Mouse (Mus musculus) frontal cortex, adult (tissue): ENCODE data around the gene Med21.

Source experiments
- ATAC-seq: cut with Nextera tagmentation; 2 replicates; pipeline ENCODE4 v1.9.2; 2017; ENCODE audit warnings: mild to moderate bottlenecking, moderate library complexity, mixed read lengths; ENCODE audit not compliant: low TSS enrichment

Gene Med21

GRCm38 (mm10) chr6:146640068-146640965, 2.0 kb upstream of the Med21 start:
- ATAC-seq = no peak

- no peak for ATAC-seq
Measured at GRCm38 (mm10) chr6:146640991-146641390, 1.4 kb upstream of the Med21 start.

- no peak for ATAC-seq
Measured at GRCm38 (mm10) chr6:146641621-146642210, 631 bp upstream of the Med21 start.

DNA sequence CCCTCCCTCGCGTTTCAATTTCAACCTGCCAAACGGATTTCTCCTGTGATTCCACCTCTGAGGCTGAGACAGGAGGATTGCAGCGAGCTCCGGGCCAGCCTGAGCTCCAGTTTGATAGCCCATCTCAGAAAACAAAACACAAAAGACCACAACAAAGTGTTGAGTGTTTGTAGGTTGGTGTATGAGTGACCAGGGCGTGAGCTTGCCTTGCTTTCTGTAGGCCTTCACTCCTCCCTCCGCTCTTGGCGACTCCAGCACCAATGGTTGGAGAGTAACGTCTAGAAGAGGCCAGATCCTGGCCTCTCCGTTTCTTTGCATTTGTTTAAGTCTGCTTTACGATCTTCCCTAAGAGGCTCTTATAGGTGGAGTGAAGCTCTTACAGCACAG, 830 bp downstream of the Med21 start:
- no peak for ATAC-seq

DNA sequence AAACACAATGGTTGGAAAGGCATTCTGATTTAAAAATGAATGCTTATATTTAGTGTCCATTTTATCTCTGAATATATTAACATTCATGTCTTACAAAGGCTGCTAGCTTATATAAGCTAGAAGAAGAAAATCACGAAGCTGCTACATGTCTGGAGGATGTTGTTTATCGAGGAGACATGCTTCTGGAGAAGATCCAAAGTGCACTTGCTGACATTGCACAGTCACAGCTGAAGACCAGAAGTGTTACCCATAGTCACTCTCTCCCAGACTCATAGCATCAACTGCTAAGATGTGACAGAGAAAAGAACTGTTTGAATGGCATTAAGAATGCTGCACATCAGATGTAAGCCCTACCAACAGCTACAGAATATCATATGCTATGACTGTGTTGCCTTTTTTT, 7.7 kb downstream of the Med21 start:
- ATAC-seq = peak; percentile 72

- ATAC-seq = no peak
Measured at GRCm38 (mm10) chr6:146651431-146651830, 9.1 kb downstream of the Med21 start.

DNA sequence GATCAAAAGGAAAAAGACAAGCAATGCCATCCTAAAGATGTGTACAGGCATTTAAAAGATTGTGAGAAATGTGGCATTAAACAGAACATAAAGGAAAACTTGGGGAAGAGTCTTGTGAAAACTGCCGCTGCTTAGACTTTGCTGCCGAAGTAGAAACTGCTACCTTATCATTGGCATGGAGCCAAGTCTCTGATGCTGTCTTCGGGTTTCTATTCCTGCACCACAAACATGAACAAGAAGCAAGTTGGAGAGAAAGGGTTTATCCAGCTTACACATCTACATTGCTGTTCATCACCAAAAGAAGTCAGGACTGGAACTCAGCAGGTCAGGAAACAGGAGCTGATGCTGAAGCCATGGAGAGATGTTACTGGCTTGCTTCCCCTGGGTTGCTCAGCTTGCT, 10.8 kb downstream of the Med21 start:
- ATAC-seq = no peak

DNA sequence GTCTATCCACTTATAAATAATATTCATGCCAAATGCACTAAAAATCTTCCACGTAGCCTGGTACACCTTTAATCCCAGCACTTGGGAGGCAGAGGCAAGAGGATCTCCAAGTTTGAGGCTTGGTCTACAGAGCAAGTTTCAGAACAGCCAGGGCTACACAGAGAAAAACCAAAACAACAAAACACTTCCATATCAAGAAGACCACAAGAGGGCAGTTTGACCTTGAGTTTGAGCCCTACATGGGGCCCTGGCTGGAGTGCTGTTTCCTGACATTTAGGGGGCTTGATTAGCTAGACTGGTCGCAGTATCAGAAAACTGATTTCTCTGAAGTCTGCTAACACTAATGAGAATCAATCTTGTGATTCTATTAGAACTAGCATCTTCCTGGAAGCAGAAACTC, 18.2 kb downstream of the Med21 start:
- no peak for ATAC-seq

- ATAC-seq = no peak
Measured at GRCm38 (mm10) chr6:146661655-146662054, 19.3 kb downstream of the Med21 start.

DNA sequence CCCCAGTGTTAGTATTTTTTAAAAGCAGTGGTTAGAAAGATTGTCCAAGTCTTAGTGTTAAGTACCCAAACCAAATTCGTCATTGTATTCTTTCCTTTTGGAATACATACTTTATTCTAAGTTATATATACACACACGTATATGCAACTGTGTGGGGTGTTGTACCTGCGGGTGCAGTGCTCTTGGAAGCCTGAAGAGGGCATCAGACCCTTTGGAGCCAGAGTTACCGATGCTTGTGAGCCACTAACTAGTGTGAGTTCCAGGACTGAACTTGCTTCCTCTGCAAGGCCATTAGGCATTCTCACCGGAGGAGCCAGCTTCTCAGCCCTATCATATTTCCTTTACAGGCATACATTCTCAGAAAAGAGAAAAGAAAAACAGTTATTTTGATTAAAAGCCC, 20.3 kb downstream of the Med21 start:
- ATAC-seq = peak; percentile 88

- ATAC-seq = peak; percentile 48; the same call in 1 of the 2 replicates
Measured at GRCm38 (mm10) chr6:146664116-146664515, 21.8 kb downstream of the Med21 start.

DNA sequence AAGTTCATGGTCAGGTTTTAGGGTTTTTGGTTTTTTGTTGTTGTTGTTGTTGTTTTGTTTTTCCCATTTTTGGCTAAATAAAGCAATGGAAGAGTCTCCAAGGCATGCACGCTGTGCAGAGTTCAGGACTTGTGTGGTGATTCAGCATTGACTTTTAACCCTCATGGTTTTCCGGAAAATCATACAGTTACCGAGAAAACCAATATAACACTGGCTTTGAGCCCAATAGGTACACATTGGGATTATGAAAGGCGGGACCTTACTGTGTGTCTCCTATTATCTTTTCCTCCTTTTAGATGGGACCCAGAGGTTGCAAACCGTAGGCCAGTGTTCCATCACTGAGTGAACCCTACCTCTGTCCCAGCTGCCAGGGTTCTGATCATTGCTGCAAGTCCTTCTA, 22.6 kb downstream of the Med21 start:
- ATAC-seq = no peak

DNA sequence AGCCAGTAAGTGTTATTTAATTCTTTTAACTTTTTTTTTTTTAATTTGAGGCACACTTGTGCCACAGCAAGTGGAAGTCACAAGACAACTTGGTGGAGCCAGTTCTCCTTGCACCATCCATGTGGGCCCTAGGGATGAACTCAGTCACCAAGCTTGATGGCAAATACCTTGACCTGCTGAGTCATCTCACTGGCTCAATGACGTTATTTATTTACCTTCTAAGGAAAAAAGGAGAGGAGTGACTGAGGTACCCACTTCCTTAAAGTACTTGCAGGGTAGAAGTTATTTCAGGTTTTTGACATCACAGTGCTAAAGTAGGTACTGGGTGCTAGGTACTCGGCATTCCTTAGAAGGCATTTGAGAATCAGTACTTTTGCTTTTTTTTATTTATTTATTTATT, 23.1 kb downstream of the Med21 start:
- no peak for ATAC-seq

DNA sequence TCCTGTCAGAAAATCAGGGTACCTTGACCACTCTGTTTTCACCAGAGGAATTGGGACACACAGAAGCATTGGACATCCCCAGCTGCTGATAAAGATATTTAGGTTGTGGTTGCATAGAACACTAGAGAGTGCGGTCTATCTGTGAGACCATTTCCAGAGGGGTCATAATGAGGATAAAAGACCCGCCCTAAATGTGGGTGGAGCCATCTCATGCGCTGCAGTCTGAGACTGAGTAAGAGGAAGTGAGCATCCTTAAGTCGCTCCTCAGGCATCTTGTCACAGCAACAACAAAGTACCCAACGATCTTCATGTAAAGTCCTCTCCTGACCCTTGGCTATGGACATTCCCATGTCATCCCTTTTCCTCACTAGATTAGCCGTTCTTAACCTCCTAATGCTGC, 24.5 kb downstream of the Med21 start:
- ATAC-seq = no peak

GRCm38 (mm10) chr6:146668606-146669005, 26.3 kb downstream of the Med21 start:
- ATAC-seq = no peak

GRCm38 (mm10) chr6:146670956-146671855, 28.9 kb downstream of the Med21 start:
- ATAC-seq = peak; percentile 23; the same call in 1 of the 2 replicates

DNA sequence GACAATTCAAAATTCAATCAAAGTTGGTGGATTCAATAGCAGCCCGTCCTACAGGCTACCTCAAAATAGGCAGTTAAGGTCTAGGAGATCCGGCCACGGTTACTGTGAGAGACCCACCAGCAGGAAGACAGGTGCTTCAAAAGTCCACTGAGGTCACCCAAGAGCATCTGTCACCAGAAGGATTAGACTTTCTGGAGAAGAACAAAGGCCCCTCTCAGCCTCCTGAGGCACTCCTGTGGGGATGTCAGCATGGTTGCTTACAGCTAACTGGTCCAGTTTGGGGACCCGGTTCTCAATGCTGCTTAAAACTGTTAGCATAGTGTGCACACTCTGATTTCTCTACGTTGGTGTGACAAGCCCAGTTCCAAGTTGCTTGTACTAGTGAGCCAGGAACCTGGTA, 29.8 kb downstream of the Med21 start:
- ATAC-seq = no peak

DNA sequence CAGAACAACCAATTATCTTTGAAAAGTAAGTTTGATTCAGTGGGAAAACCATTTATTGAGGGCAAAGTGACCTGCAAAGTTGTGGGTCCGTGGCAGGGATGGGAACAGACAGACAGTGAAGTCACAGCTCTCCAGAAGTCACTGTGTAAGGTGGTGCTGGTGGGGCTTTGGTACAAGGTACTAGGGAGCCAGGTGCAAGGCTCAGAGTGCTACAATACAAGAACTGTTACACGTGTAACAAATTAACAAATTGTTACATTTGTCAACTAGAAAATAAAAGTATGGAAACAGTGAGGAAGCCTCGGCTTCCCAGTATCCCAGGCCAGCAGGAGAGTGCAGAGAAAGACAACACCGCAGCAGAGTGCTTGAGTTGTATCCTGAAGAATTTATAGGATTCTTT, 31.3 kb downstream of the Med21 start:
- no peak for ATAC-seq

GRCm38 (mm10) chr6:146674420-146674819, 32.1 kb downstream of the Med21 start:
- ATAC-seq = no peak

DNA sequence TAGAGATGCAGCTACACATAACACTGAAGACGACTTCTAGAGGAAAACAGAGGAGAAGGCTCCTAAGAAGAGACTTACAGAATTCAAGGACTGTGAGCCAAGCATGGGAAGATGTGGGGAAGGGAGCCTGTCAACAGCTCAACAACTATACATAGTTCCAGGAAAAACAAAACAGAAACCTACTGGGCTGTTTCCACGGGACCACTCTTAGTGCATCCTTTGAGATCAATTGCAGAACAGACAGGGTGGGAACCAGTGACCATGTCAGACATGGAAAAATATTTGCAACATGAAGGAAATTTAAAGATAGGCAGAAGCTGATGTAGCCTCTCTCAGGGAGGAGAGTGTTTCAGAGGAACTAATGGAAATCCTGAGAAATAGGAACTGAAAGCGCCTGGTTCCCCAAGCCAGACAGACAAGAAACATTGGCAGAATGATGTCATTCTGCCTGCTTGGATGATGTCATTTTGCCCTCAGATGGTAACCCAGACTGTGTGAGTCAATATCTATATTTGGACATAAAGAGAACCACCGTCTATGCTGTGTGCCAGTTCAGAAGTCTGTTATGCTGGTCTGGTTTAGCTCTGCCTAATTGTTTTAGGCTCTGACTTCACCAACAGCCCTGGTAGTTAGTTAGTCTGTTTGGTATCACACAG, 32.7 kb downstream of the Med21 start:
- ATAC-seq = no peak

- no peak for ATAC-seq
Measured at GRCm38 (mm10) chr6:146676904-146677303, 34.6 kb downstream of the Med21 start.
